Mouse (Mus musculus) embryo, embryonic 9.5 days (tissue): ENCODE results near the gene Prl.
"Not testable (repeated sequence)": the region's sequence is repeated elsewhere in the genome, so short reads cannot be mapped to it uniquely, and the experiment has no call there.

Experiments
- DNase-seq: peaks from one replicate; pipeline ENCODE4 v3.0.0-alpha.2; 2017; ENCODE audit errors: extremely low spot score

Prl gene

DNA sequence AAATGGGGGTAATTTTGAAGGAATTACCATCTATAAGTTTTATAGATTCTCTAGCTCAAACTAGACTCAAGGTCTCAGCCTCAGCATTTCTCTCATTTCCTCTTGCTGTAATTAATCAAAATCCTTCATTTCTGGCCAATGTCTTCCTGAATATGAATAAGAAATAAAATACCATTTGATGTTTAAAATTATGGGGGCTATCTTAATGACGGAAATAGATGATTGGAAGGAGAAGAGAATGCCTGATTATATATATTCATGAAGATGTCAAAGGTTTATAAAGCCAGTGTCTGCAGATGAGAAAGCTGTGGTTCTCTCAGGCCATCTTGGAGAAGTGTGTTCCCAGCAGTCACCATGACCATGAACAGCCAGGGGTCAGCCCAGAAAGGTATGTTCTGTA, at the start of gene Prl:
TSS of gene Prl (plus strand) at position 301 of the 400 bp plus-strand sequence.
- no peak for DNase-seq

DNA sequence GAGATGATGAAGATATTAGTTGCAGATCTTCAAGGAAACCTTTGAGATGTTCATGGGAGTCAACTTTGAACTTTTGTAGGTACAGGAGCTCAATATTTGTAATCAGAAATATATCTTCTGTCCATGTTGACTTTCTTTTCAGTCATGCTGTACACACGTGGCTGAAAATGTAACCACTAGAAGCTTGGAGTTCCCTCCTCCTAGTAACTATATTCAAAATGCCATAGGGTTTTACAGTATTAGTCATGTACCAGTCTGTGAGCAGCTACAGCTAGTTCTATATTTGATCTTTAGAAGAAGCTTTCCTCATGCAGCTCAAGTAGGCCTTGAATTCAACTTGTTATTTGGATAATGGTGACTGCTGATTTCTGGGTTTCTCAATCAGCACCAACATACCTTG, 30.8 kb upstream of the Prl start:
- DNase-seq = no peak

DNA sequence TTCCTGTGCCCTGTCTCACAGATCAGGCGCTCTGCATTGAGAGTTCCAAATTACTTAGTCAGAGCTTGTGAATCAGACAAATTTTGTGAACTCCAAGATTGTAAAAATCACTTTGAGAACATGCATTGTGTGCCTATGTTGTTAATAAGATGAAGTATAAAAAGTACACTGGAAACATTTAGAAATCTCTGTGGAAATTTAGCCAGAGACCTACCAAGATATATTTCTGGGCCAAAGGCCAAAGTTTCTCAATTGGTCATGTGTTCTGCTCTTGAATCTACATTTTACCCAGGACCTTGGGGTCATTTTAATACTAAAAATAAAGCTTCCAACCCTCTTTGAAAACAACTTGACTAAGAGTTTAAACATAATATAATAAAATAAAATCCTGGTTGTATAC, 30.0 kb upstream of the Prl start:
- no peak for DNase-seq

DNA sequence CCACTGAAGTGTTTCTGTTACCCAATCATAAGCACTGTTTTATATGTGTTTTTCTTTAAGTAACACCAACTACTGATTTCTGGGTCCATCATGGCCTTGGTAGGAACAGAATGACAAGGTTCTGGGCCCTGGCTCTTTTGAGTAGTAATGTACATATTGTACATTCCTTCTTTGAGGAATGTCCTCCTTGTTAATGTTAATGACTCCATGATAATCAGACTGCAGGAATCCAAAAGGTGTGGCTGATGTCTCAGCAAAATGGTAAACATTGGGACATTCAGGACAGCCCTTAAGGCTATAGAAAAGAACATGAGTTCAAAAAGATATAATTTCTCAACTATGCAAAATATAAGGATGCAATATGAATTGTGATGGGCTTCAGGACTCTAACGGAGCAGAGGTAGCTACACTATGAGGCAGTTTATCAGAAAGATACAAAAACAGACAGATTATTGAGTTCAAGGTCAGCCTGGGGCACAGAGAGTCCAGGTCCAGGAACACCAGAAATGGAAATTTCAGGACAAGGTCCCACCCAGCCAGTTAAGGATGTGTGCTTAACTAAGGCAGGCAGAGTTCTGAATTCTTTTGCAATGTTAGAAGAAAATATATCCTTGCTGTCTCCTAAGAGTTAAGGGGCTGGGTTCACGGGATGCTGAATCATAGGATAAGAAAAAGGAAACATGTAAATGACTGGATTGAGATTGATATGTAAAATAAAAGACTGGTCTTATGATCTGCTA, 28.7 kb upstream of the Prl start:
- no peak for DNase-seq

DNA sequence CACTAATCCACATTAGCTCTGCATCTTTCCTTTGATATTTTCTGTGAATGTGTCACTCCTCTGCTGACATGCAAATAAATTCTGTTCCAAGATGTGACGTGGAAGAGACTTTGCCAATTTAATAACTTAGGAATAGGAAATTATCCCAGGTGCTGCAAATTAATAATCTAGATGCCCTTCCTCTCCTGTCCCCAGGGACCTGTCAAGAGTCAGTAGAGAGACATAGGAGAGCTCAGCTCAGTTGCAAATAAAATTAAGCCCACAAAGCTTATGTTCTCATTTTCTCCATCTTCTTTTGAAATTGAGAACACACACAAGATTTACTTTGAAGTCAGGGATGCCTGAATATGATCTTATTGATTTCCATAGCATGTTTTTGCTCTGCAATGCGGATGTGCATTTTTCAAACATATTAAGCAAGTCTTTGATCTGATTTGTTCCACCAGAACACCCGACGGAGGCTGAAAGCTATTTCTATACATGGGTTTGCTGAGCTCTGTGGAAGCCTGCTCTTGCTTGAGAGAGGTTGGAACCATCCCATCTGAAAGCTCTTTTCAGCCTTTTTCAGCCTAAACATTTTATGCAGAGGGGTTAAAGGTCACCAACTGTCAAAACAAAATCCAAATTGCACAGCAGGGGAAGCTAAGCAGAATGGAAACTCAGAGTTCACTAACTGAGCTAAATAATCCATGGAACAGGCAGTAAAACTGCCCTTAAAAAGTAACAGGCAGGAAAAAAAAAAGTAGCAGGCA, 26.1 kb upstream of the Prl start:
- DNase-seq = peak; percentile 79

DNA sequence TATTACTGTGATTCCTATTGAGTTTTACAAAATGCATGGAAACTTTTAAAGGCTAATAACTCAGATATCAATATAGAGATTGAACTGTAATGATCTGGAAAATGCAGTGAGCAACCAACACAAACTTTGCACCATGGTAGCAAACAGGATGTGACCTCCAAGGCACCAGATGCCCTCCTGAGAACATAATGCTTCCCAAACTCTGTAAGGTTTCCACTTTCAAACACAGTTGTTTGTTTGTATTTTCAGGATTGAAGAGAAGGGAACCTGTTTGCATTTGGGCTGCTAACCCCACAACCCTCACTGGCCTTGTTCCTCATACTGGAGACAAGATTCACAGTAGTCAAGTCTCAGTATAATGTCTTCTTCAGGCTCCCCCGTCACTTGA, 25.5 kb upstream of the Prl start:
- DNase-seq = peak; percentile 60

DNA sequence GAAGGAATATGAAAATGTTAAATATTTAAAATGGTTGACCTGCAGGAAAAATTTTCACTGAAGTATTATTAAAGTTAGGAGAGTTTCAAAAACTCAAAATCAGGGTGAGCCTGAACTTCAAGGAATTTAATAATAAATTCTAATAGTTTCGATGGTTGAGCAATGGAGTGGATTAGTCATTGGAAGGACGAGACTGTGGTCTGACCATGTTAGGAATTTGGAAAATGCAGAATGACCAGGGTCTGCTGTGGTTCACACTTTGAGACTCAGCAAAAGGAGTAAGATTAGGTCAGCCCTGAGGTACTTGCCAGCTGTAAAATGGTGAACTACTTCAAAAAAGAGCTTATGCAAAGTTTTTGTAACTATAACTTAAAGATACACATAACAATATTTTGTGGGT, 24.4 kb upstream of the Prl start:
- DNase-seq = no peak

DNA sequence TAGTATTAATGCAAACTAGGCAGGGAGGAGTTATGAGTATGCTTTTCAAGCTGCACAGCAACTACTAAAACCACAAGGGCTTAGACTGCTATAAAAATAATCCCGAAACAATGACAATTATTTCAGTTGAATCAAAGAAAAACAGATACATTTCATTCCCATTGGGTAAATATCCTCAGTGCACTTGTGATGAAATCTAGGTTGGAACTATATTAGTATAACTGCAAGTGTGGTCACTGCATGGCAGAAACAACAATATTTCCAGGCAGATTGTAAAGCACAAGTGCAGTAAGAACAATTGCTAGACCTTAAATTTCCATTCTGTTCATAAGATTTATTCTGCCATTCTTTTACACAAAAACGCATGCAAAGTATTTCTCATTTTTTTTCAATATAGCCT, 15.2 kb upstream of the Prl start:
- DNase-seq = no peak

DNA sequence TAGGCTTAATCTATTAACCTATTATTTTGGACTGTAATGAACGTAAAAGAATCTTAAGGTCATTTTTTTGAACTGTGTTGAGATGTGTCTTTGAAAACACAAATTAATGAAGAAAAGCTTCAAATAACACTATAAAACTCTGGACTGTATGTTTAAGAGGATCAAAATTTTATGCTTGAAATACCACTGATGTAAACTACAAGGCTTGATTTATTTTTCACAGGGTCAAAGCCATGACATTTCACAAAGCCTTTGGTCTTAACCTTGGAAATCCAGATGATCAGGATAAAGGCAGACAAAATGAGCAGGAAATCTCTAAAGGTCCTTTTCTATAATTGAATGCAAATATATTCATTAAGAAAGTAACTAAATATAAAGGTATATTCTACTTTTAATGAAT, 14.0 kb upstream of the Prl start:
- DNase-seq = no peak

DNA sequence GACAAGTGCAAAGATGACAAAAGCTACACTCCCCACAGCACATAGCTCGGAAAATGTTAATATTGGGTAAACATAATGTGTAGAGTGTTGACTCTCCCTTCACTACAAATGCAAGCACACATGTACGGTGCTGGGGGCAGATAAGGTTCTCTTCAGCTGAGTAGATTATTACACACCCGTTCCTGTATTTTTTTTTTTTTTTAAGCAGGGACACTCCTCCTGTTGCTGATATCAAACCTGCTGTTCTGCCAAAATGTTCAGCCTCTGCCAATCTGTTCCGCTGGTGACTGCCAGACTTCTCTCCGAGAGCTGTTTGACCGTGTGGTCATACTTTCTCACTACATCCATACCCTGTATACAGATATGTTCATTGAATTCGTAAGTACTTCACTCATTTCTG, 1.8 kb downstream of the Prl start:
- DNase-seq = no peak

DNA sequence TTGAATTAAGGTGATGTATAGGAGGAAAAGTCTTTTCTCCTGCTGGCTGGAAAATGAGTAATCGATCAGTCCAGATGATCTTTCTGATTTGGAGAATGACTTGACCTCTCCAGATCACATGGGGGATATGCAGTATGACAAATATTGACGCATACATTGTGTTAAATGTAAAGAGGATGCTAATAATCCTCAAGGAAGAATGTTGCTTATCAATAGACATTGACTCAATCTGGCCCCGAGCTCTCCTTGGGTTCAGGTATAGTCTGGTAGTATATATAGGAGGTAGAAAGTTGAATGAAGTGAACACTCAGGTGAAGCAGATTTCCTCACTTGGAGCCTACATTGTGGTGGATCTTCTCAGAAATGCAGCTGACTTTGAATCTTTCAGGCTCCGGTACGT, 36.5 kb downstream of the Prl start, which contains the start of gene Prl3d1:
TSS of gene Prl3d1 (plus strand) at position 301 of the 400 bp plus-strand sequence.
- not testable (repeated sequence) for DNase-seq
